Mouse (Mus musculus): Measurements from ENCODE around the gene Gatb. TPM values are rescaled to one million over a fixed set of nuclear protein-coding genes. Genes with fewer than 3 reads are reported as not detected.

Gene Gatb
- polyA plus RNA-seq, 1 experiment from 2014 or later = 18.6 TPM

DNA sequence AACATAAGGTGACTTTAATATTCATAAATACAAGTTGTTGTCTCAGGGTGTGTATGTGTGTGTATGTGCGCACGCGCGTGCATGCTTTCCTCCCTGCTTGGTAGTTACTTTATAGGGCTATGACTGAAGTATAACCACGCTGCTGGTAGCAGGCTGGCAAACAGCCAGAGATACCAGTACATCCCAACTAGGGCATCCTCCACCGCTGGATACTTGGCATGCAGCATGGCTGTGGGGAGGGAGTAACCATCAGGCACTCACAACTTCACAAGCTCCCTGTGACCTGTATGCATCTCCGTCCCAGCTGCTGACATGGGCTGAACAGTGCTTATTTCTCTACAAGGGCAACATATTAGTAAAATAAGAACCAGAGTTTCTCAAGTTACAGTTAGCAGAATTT lies 85.8 kb downstream of the Gatb start:
- Histone ChIP-seq H3K27ac (ENCODE audit: low read depth, low read length) (no peak overlapping the region), H3K36me3 (ENCODE audit: control insufficient read depth, insufficient read depth, low read length) (no peaks in the 10 kb centered on the region), H3K9ac (ENCODE audit: low read depth, low read length) (no peak overlapping the region), H3K4me2 (replicated peaks; ENCODE audit: low read depth, low read length) (no peak overlapping the region), H3K4me1 (replicated peaks; ENCODE audit: control insufficient read depth, insufficient read depth, low read length) (no peaks in the 10 kb centered on the region), H3K9me3 (ENCODE audit: control insufficient read depth, low read length) (no peaks in the 10 kb centered on the region), H3K4me3 (ENCODE audit: low read depth, low read length) (no peak overlapping the region), H3K27me3 (ENCODE audit: control insufficient read depth, insufficient read depth, low read length) (no peaks in the 10 kb centered on the region)
- 93% methylated on average over 7 of the region's 7 CpGs for WGBS
- DNase-seq (ENCODE audit: low spot score) (no peak), ATAC-seq (ENCODE audit: low FRiP score) (no peak)

DNA sequence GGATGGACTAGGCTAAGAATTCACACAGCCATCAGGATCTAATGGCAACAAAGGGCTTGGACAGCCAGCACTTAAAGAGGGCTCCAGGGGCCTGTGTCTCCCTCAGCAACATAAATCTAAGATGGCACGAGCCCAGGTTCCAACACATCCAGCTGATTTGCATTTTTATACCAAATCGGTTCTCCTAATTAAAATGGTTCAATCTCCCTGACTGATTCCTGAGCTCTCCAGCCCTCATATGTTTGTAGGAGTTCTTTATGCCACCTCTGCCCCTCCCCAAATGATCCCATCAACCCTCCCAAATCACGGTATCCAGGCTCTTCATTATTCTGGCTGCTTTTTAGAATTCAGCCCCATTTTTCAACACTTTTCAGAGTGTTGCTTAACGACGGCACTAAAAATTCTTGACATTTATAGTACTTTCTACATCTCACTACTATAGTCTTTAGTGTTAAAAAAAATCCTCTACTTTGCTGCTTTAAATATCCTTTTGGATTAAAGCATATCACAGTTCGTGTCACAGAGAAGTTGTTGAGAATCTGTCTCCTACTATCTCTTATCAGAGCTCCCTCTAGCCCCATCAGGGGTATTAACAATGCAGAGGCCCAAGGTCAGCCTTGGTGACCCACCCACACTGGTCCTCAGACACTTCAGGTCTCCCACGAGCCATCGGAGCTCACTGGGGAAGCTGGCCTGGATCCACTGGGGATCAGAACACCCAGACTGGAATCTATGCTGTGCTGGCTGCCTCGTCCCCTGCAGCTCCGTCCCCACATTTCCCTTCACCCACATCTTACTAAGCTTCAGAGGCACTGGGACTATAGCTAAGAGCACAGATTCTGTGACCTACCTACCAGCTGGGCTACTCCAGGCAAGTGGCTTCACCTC lies 88.3 kb downstream of the Gatb start:
- 86% methylated on average over 10 of the region's 10 CpGs for WGBS
- H3K36me3 ChIP-seq (ENCODE audit: control insufficient read depth, insufficient read depth, low read length) = no peaks in the 10 kb centered on the region
- no peak for DNase-seq (ENCODE audit: low spot score)

DNA sequence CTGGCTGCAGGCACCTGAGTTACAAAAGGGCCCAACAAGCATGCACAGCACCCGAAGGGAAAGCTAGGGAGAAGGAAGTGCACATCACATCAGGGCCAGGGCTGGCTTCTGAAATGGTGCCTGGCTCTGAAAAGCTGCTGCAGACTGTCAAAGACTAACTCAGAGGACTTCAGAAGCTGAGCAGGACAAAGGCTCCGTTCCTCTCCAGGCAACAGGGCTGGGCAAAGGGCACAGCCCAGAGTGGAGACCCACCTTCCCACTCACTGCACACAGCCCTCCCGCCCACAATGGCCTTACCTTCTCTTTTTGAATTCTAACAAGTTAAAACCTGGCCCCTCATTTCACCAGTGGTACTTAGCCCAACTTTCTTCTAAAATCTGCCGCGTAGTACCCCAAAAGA lies 89.9 kb downstream of the Gatb start:
- WGBS = 77% methylated on average over 5 of the region's 5 CpGs
- no peak for DNase-seq (ENCODE audit: low spot score)
- Histone ChIP-seq H3K4me2 (replicated peaks; ENCODE audit: low read depth, low read length) (no peak overlapping the region), H3K9ac (ENCODE audit: low read depth, low read length) (no peak overlapping the region), H3K27me3 (ENCODE audit: control insufficient read depth, insufficient read depth, low read length) (no peaks in the 10 kb centered on the region), H3K36me3 (ENCODE audit: control insufficient read depth, insufficient read depth, low read length) (no peaks in the 10 kb centered on the region), H3K9me3 (ENCODE audit: control insufficient read depth, low read length) (no peaks in the 10 kb centered on the region), H3K4me1 (replicated peaks; ENCODE audit: control insufficient read depth, insufficient read depth, low read length) (no peaks in the 10 kb centered on the region), H3K27ac (ENCODE audit: low read depth, low read length) (no peak overlapping the region), H3K4me3 (ENCODE audit: low read depth, low read length) (no peak overlapping the region)
- ATAC-seq (ENCODE audit: low FRiP score) = no peak

More for the DNA sequence above, 88.3 kb downstream of the Gatb start:
- Histone ChIP-seq H3K4me1 (replicated peaks; ENCODE audit: control insufficient read depth, insufficient read depth, low read length) (no peaks in the 10 kb centered on the region), H3K27ac (ENCODE audit: low read depth, low read length) (no peak overlapping the region), H3K4me2 (replicated peaks; ENCODE audit: low read depth, low read length) (no peak overlapping the region), H3K4me3 (ENCODE audit: low read depth, low read length) (no peak overlapping the region), H3K9me3 (ENCODE audit: control insufficient read depth, low read length) (no peaks in the 10 kb centered on the region), H3K9ac (ENCODE audit: low read depth, low read length) (no peak overlapping the region), H3K27me3 (ENCODE audit: control insufficient read depth, insufficient read depth, low read length) (no peaks in the 10 kb centered on the region)
- ATAC-seq (ENCODE audit: low FRiP score) = no peak

DNA sequence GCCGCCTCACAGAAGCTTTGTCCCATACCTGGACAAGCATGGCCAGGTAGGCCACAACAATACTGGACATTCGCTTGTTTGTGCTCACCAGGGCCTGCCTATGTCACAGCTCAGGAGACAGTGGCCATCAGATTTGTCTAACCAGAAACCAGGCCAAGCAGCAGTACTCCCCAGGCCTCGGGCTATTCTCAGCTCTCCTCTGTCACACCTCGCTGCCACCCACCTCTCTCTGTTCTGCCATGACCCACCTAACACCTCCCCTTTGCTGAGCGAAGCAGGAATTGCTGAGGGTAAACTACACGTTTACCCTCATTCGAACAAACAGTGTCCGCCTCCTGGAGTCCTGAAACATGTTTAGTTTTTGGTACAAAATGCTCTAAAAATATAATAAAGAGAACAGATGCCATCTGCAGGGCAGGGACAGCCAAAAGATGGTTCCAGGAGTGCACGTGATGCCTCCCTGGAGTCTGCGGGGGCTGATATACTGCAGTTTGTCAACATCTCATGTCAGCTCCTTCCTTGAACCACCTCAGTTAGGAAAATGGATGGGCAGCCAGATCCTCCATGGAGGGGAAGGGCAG lies 90.8 kb downstream of the Gatb start:
- WGBS = 84% methylated on average over 10 of the region's 10 CpGs
- ATAC-seq (ENCODE audit: low FRiP score) (no peak), DNase-seq (ENCODE audit: low spot score) (no peak)
- Histone ChIP-seq H3K9ac (ENCODE audit: low read depth, low read length) (no peak overlapping the region), H3K4me3 (ENCODE audit: low read depth, low read length) (no peak overlapping the region), H3K4me2 (replicated peaks; ENCODE audit: low read depth, low read length) (no peak overlapping the region), H3K27ac (ENCODE audit: low read depth, low read length) (no peak overlapping the region), H3K36me3 (ENCODE audit: control insufficient read depth, insufficient read depth, low read length) (no peaks in the 10 kb centered on the region), H3K27me3 (ENCODE audit: control insufficient read depth, insufficient read depth, low read length) (no peaks in the 10 kb centered on the region), H3K4me1 (replicated peaks; ENCODE audit: control insufficient read depth, insufficient read depth, low read length) (no peaks in the 10 kb centered on the region), H3K9me3 (ENCODE audit: control insufficient read depth, low read length) (no peaks in the 10 kb centered on the region)

DNA sequence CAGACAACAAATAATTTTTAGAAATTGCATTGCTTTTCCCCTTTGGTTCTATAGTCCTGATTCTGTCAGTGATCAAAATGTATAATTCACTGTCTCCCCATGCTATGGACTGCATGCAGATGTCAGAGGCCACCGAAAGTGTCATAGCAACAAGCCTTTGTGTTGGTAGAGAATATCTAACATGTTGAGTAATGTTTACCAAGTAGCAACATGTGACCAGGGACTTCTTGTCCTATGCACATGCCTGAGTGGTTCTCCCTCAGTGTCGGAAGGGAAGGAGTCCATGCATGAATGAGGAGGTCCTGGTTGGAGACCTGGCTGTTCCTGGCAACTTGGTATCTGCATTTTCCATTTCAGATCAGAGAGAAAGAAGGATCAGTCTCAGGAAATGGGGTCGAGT lies 92.2 kb downstream of the Gatb start:
- H3K4me1 ChIP-seq (replicated peaks; ENCODE audit: control insufficient read depth, insufficient read depth, low read length) = no peaks in the 10 kb centered on the region
- no peak for DNase-seq (ENCODE audit: low spot score)
- 73% methylated on average over 3 of the region's 3 CpGs for WGBS
- ATAC-seq (ENCODE audit: low FRiP score) = no peak
- no peak overlapping the region for H3K4me3 ChIP-seq (ENCODE audit: low read depth, low read length)
- no peaks in the 10 kb centered on the region for H3K36me3 ChIP-seq (ENCODE audit: control insufficient read depth, insufficient read depth, low read length)
- no peak overlapping the region for H3K27ac ChIP-seq (ENCODE audit: low read depth, low read length)
- H3K27me3 ChIP-seq (ENCODE audit: control insufficient read depth, insufficient read depth, low read length) = no peaks in the 10 kb centered on the region
- no peaks in the 10 kb centered on the region for H3K9me3 ChIP-seq (ENCODE audit: control insufficient read depth, low read length)
- H3K4me2 ChIP-seq (replicated peaks; ENCODE audit: low read depth, low read length) = no peak overlapping the region
- no peak overlapping the region for H3K9ac ChIP-seq (ENCODE audit: low read depth, low read length)

DNA sequence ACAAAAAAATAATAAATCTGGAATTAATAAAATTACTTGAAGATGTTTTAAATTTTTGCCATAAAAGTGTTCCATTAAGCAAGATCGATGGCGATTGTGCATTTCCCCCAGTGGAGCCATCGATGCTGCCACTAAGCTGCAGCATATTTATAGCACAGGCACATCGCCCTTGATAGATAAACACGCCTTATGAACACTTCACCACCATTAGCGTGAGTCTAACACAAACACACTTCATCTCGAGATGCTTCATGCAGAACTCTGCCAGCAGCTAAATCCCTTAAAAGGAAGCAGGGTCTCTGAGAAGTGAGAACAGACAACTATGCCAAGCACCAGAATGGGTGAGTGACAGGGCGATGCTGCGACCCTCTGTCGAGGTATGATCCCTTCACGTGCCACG lies 92.8 kb downstream of the Gatb start:
- Histone ChIP-seq H3K27me3 (ENCODE audit: control insufficient read depth, insufficient read depth, low read length) (no peaks in the 10 kb centered on the region), H3K36me3 (ENCODE audit: control insufficient read depth, insufficient read depth, low read length) (no peaks in the 10 kb centered on the region), H3K4me2 (replicated peaks; ENCODE audit: low read depth, low read length) (no peak overlapping the region), H3K4me3 (ENCODE audit: low read depth, low read length) (no peak overlapping the region), H3K9me3 (ENCODE audit: control insufficient read depth, low read length) (no peaks in the 10 kb centered on the region), H3K9ac (ENCODE audit: low read depth, low read length) (no peak overlapping the region), H3K4me1 (replicated peaks; ENCODE audit: control insufficient read depth, insufficient read depth, low read length) (no peaks in the 10 kb centered on the region), H3K27ac (ENCODE audit: low read depth, low read length) (no peak overlapping the region)
- ATAC-seq (ENCODE audit: low FRiP score) = no peak
- no peak for DNase-seq (ENCODE audit: low spot score)
- WGBS = 83% methylated on average over 12 of the region's 12 CpGs

DNA sequence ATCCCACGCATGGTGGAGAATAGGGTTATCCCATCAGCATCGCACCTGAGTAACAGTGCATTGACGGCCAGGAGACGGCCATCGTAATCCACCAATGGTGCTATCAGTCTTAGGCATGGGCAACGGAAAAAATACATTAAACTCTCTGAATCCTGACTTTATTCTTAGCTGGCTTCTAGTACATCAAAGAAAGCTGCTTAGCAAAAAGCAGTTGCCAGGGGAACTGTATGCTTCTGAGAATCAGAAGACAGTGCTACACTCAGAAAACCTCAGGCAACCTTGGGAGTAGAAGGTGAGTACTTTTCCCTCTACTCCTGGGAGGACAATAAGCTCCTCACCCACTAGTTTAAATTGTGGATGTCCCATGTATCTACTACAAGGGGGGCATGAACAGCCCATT lies 93.8 kb downstream of the Gatb start:
- H3K4me2 ChIP-seq (replicated peaks; ENCODE audit: low read depth, low read length) = no peak overlapping the region
- H3K27ac ChIP-seq (ENCODE audit: low read depth, low read length) = no peak overlapping the region
- WGBS = 93% methylated on average over 6 of the region's 6 CpGs
- H3K27me3 ChIP-seq (ENCODE audit: control insufficient read depth, insufficient read depth, low read length) = no peaks in the 10 kb centered on the region
- no peak overlapping the region for H3K9ac ChIP-seq (ENCODE audit: low read depth, low read length)
- no peaks in the 10 kb centered on the region for H3K9me3 ChIP-seq (ENCODE audit: control insufficient read depth, low read length)
- H3K36me3 ChIP-seq (ENCODE audit: control insufficient read depth, insufficient read depth, low read length) = no peaks in the 10 kb centered on the region
- DNase-seq (ENCODE audit: low spot score) = no peak
- no peak overlapping the region for H3K4me3 ChIP-seq (ENCODE audit: low read depth, low read length)
- ATAC-seq (ENCODE audit: low FRiP score) = no peak
- H3K4me1 ChIP-seq (replicated peaks; ENCODE audit: control insufficient read depth, insufficient read depth, low read length) = no peaks in the 10 kb centered on the region

DNA sequence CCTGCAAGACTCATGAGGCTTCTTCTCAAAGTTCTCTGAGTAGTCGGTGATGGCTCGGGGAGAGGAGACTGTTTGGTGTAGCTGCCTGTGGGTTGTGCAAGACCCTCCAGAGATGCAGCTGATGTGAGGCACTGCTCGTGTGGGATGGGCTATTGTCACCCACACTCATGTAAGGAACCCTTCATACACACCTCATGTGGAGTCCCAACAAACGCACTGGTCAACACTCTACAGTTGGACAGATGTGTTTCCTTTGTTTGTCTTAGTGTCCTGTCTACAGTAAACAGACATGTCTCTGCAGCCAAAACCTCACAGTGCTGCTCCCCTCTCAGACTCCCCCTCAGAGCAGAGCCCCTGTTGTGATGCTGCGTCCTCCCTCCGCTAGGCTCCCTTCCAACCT lies 95.9 kb downstream of the Gatb start:
- Histone ChIP-seq H3K9ac (ENCODE audit: low read depth, low read length) (no peak overlapping the region), H3K4me2 (replicated peaks; ENCODE audit: low read depth, low read length) (no peak overlapping the region), H3K36me3 (ENCODE audit: control insufficient read depth, insufficient read depth, low read length) (no peaks in the 10 kb centered on the region), H3K27ac (ENCODE audit: low read depth, low read length) (no peak overlapping the region), H3K4me3 (ENCODE audit: low read depth, low read length) (no peak overlapping the region), H3K27me3 (ENCODE audit: control insufficient read depth, insufficient read depth, low read length) (no peaks in the 10 kb centered on the region), H3K9me3 (ENCODE audit: control insufficient read depth, low read length) (no peaks in the 10 kb centered on the region), H3K4me1 (replicated peaks; ENCODE audit: control insufficient read depth, insufficient read depth, low read length) (no peaks in the 10 kb centered on the region)
- WGBS = 93% methylated on average over 6 of the region's 6 CpGs
- DNase-seq (ENCODE audit: low spot score) (no peak), ATAC-seq (ENCODE audit: low FRiP score) (no peak)

DNA sequence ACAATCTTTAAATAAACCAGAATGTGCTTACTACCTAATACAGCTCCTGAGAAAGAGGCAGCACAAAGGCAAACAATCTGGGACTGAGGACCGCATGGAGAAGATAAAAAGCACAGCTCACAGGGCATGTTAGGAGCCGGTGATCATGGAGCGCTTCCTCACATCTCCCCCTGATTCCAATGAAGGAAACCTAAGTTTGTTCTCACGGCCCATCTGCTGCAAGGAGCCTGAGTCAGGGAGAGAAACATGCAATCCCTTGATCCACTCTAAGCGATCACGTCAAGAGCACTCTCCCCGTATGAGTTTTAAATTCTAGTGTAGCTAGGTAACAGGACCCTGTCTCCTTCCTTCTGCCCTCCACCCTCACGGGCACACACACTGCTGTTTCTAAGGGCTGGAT lies 103.2 kb downstream of the Gatb start:
- WGBS = 81% methylated on average over 8 of the region's 8 CpGs

More for the DNA sequence above, 103.2 kb downstream of the Gatb start:
- ATAC-seq (ENCODE audit: low FRiP score) (no peak), DNase-seq (ENCODE audit: low spot score) (no peak)
- H3K27ac ChIP-seq (ENCODE audit: low read depth, low read length) = no peak overlapping the region
- no peaks in the 10 kb centered on the region for H3K4me1 ChIP-seq (replicated peaks; ENCODE audit: control insufficient read depth, insufficient read depth, low read length)
- H3K9ac ChIP-seq (ENCODE audit: low read depth, low read length) = no peak overlapping the region
- no peaks in the 10 kb centered on the region for H3K27me3 ChIP-seq (ENCODE audit: control insufficient read depth, insufficient read depth, low read length)
- no peak overlapping the region for H3K4me2 ChIP-seq (replicated peaks; ENCODE audit: low read depth, low read length)
- no peak overlapping the region for H3K4me3 ChIP-seq (ENCODE audit: low read depth, low read length)
- H3K9me3 ChIP-seq (ENCODE audit: control insufficient read depth, low read length) = no peaks in the 10 kb centered on the region
- no peaks in the 10 kb centered on the region for H3K36me3 ChIP-seq (ENCODE audit: control insufficient read depth, insufficient read depth, low read length)

Measured in hindbrain, embryonic 11.5 days (tissue).